Mouse (Mus musculus) cerebellum, postnatal 25 days (tissue): Measurements from ENCODE around the gene Ern2.

Experiments
- DNase-seq, 2 experiments: peaks; one replicate each; pipeline ENCODE4 v3.0.0; 2021; ENCODE audit warnings: mixed read lengths in 2 of 2

The Ern2 gene

DNA sequence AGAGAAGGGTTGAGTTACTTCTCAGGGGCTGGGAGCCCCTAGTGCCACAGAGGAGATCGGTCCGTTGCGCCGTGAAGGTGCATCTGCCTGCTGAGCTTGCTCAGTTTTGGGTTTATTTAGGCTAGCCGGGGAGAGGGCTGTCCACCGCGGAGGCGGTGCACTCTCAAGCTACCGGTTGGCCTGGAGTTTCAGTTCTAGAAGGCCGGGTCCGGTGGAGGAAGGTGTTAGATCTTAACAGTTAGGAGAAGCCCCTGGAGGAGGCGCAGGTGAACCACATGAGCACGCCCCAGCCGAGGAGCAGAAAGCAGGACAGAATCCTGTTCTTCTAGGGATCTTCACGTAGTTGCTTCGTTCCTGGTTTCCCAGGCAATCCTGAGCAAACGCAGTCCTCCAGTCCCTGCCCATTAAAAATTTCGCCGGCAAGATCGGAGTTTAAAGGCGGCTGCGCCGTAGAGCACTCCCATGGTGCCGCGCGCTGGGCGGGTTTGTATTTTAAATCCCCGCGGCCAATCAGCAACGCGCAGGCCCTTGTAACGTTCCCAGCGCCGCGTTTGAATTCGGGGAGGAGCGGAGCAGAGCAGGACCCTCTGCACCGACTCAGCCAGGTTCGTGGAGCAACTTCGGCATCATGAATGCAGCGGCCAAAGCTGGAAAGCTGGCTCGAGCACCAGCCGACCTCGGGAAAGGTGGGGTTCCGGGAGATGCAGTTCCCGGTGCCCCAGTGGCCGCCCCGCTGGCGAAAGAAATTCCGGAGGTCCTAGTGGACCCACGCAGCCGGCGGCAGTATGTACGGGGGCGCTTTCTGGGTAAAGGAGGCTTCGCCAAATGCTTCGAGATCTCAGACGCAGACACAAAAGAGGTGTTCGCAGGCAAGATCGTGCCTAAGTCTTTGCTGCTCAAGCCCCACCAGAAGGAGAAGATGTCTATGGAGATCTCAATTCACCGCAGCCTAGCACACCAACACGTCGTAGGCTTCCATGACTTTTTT, 26.8 kb downstream of the Ern2 start, which contains the start of gene Plk1:
TSS of gene Plk1 (plus strand) at position 525 of the 988 bp plus-strand sequence.
- DNase-seq = peak; percentile 76 to 85

- no peak for DNase-seq
Measured at GRCm38 (mm10) chr7:122158488-122158887, 27.5 kb downstream of the Ern2 start.

GRCm38 (mm10) chr7:122152473-122152872, 33.5 kb downstream of the Ern2 start:
- peak in 1 of 2 experiments; percentile 34 for DNase-seq

DNA sequence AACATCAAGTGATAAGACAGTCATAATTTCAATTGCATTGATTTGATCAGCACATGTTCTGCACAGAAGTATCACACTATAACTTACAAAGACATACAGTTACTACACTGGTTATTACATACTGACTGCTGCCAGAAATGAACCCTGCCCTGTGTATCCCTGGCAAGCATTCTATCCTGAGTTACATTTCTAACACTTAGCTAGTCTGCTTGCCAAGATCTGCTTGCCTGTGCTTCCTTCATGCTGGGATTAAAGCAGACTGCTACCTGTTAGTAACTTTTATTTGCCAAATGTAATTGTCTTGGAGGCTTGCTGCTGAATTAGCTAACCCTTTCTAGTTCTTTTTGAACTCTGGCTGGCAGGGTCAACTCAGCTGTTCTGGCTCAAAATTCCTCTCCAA, 45.0 kb downstream of the Ern2 start:
- DNase-seq = no peak

DNA sequence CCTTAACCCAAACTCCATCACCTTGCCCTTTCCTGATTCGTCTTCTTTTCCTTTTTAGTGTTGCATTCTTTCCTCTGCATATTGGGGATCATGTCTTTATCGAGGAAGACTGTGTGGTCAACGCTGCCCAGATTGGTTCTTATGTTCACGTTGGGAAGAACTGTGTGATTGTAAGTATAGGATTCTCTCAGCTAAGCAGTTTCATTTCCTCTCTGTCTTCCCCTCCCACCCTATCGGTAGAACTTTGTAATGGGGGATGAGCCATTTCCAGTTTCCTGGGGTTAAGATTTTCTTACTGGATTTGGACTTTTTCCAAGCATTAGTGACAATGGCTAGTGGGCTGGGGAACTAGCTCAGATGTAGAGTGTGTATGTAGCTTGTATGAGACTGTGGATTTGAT, 47.8 kb downstream of the Ern2 start:
- no peak for DNase-seq

DNA sequence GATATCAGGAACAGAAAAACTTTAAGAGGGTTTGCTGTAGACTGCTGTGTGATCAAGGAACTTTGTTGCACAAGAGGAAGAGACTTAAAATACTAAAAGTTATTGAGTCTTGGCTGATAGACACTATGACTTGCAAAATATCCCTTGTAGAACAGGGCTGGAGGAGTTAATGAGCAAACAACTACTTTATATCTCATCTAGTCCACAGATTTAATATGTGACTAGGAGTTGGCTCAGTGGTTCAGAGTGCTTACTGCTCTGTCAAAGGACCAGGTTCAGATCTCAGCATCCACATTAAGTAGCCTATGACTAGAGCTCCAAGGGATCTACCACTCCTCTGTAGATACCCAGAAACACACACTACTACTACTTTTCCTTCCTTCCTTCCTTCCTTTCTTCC, 48.9 kb downstream of the Ern2 start:
- no peak for DNase-seq

- peak; percentile 11 to 25 for DNase-seq
Measured at GRCm38 (mm10) chr7:122135070-122135469, 50.9 kb downstream of the Ern2 start.

DNA sequence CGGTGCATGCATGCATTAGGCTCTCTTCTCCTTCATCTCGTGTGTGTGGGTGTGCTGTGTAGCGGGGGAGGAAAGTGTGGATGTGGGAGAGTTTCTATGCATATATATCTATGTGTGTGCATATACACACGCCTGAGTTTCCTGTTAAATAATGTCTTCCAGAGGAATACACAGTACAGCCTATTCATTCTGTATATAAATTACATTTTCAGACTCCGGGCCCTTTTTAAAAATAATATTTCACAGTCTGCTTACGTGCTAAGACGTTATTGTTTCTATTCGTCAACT, 52.7 kb downstream of the Ern2 start:
- DNase-seq = no peak

DNA sequence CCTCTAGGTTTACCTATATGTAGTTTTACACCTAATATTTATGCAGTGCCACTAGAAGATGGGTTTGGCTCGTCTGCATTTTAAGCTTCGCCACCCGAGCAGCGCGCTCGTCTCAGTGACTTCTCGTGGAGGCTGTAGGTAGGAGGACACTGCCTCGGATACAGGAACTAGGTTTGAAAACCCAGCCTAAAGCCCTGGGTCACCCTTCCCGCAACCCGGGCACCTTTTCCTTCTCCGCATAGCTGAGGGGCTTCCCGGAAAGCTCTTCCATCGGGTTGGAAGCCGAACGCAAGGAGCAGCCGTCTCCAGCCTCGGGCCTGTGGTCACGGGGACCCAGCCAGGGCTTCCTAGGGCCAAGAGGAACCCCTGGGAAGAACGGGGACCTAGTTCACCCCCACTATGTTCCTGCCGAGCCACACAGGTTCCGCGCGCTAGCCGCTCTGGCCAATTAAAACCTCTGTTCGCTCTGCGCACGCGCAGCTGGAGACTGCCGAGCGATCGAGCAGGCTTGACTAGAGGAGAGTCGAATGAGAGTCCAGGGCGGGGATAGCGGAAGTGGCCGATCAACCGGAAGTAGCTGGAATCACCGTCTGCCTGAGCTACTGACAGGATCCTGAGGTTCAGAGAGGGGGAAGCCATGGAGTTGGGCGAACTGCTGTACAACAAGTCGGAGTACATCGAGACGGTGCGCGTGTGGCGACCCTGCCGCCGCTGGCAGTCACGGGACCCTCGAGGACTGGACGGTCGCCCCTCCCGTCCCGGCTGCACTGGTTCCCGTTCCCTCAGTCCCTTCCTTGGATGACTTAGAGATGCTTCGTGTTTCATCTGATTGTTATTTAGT, 53.3 kb downstream of the Ern2 start, which contains the start of the genes Palb2 and Dctn5:
TSS of gene Palb2 (minus strand) at position 489 of the 841 bp plus-strand sequence.
TSS of gene Dctn5 (plus strand) at position 545 of the 841 bp plus-strand sequence.
- peak; percentile 98 to 99 for DNase-seq

GRCm38 (mm10) chr7:122131834-122132233, 54.2 kb downstream of the Ern2 start:
- no peak for DNase-seq

DNA sequence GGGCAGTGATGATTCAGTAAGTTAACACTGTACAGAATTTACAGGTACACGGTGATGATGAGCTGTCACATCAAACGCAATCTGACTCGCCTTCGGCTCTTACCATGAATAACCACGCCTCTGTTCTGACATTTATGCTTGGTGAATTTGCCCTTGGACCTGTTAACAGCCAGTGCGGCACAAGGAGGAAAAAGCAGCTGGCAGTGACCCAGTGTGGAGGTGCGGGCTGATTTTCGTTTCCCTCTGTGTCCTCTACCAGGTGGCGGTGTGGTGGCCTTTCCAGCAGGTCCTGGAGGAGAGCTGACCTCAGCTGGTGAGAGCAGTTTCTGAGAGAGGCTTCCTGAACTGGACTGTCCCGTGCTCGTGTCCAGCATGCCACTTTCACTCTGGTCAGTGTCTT, 59.1 kb downstream of the Ern2 start:
- DNase-seq = no peak

DNA sequence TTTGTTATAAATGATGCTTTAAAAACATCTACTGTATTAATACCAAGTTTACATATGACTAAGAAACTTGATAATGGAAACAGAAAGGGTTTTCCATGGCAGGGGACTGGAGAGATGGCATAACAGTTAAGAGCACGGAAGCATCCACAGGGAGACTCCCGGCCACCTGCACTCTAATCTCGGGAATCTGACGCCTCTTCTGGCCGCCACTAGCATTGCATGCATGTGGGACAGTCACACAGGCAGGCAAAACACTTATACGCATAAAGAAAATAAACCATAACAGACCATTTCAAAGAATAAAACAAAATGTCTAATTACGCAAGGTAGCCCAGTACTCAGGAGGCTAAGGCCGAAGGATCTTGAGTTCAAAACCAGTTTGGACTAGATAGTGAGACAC, 60.4 kb downstream of the Ern2 start:
- DNase-seq = no peak

DNA sequence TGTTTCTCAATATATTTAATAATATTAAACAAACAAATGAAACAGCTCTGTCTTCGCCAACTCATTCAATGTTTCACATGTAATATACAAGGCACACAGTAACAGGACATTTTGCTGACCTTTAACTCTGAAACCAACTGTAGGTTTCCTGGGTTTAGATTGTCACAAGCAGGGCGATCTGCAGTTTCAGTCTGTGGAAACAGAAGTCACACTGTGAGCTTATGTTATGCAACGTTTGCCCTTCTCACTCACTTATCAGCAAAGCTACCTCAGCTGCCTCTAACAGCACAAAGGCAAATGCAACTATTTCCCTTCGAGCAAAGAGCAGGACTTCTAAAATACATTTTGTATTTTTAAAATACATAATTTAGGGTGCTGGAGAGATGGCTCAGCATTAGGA, 62.5 kb downstream of the Ern2 start:
- DNase-seq = no peak
